Mouse (Mus musculus): ENCODE measurements at regions not wholly inside any gene's neighbourhood (a gene's known extent, or its start where the extent isn't known, plus 50 kb on each side); places are given as distances from the start of the nearest gene placed in this dataset.

DNA sequence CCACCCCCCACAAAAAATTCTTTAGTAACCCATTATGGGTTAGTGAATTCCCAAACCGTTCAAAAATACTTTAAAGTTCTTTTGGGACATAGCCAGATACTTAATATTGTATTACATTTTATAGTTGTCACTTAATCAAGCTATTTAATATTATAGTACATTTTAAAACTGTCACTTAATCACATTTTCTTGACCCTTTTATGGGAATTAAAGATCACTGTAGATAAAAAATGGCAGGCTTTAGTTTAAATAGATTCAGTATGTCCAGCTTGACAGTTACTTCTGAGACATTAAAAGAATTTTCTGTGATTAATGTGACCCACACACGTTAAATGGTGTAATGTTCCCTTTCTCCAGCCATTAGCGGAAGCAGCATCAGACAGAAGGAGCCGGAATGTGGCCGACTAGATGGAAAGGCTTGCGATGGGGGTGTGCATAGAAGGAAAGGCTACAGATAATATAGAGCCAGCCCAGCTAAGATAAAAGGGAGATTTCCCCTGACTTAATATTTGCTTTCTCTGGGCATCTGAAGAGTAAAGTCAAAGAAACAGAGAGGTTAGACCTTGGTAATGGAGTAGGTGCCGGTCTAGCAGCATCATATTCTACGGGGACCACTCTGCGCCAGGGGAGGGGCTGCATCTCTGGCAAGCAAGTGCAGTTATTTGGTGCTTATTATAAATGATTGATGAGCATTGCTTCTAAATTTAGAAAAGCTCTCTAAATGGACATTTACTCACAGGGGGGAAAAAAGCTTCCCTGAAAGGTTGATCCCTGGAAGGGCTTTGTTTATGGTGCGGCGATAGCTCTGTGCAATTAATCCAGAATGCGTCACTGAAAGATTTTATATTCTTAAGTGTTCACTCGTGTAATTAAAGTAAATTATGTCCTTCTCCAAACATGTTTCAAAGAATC is 331.8 kb upstream of the Meis1 start:
- no peak for DNase-seq (ENCODE audit: low spot score in 2 of 2)

DNA sequence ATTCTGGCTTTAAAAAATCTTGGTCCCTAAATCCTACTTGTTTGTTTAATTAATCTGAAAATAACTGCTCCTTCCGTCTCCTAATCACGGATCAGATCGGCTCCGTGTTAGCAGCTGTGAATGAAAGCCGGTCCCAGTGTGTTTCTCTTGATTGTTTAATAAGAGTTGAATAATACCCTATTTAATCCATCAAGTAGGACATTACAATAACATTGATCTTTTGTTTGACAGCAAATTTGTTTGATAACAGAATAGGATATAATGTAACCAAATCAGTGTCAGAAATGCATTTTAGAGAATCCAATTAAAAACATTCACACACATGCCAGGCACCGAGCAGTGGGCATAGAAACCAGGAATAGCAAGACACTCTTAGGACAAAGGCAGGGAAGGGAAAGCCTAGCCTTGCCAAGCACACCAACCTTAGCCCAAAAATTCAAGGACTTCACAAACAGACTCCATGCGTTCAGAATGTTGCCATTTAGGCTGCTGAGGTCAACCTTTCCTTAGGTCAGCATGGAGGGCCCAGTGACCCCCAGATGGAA is 332.5 kb upstream of the Meis1 start:
- no peak for DNase-seq (ENCODE audit: low spot score in 2 of 2)

DNA sequence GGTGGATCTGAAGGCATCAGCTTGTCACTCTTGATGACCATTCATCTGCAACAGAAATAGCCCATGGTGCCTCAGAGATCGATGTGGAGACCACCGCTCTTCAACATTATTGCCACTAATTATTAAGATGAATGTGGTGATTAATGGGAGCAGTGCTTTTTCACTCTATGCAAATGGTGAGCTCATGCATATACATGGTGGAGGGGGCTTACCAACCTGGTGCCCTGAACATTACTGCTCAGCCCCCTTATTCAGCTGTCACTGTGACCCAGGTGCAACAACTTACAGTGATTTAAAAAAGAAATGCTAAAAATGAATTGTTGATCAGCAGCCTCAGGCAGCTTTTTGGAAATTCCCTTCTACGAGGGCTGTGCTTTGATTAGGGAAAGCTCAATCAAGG is 334.9 kb upstream of the Meis1 start:
- no peak for DNase-seq (ENCODE audit: low spot score in 2 of 2)

- no peak for DNase-seq (ENCODE audit: low spot score in 2 of 2)
These were observed 336.4 kb upstream of the Meis1 start for GRCm38 (mm10) chr11:19355179-19355578.

DNA sequence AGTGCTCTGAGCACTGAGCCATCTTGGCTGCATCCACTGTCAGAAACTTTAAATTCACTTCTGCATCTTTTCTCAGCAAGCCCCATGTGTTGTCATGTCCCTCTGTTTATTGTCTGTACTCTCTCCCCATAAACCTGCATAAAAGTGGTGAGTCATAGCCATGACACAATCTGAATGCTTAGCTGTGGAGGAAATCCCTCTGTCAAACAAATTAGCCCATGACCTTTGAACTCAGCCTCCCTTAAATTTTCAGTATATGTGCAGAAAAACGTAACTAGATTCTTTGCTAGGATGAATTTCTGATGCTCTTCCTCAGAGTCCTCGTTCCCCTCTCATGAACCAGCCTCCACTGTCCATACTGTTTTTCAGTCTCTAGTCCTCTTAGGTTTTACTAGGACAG is 337.4 kb upstream of the Meis1 start:
- no peak for DNase-seq (ENCODE audit: low spot score in 2 of 2)

GRCm38 (mm10) chr11:19369152-19369551 is 350.4 kb upstream of the Meis1 start:
- no peak for DNase-seq (ENCODE audit: low spot score in 2 of 2)

- no peak for DNase-seq (ENCODE audit: low spot score in 2 of 2)
These were observed 354.7 kb upstream of the Meis1 start for GRCm38 (mm10) chr11:19373476-19373875.

GRCm38 (mm10) chr11:19380935-19381334 is 362.1 kb upstream of the Meis1 start:
- DNase-seq (ENCODE audit: low spot score in 2 of 2) = no peak

DNA sequence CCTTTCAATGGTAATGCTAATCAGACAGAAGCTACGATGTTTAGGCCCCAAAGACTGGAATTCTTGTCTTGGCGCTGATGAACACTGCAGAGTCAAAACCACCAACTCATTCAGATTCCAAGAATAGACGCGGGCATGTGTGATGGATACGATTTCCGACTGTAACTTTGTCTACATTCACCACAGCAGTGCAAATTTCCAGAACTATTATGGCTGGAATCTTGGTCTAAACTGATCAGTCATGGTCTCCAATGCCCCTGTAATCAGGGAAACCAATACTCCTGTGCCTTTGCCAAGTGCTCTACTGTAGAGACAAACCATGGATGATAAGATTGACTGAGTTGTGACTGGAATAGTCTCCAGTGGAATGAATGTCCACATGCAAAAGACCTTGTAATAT is 370.4 kb upstream of the Meis1 start:
- DNase-seq (ENCODE audit: low spot score in 2 of 2) = no peak

- no peak for DNase-seq (ENCODE audit: low spot score in 2 of 2)
These were observed 373.4 kb upstream of the Meis1 start for GRCm38 (mm10) chr11:19392190-19392589.

DNA sequence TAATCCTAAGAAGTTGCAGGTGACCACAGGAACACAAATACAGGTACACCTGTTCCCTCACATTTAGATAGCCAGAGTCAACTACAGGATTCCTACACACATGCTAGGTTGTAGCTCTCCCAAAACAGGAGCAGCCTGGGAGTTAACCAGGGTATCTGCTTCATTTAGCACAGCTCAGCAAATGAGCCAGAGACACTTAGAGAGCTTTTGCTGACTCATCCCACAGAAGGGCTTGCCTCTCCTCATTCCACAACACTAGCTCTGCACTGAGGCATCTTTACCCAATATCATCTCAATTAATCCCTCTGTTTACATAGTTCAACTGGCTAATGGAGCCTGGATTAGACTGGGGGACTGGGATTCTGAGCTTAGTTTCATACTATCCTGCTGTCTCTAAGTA is 375.6 kb upstream of the Meis1 start:
- DNase-seq (ENCODE audit: low spot score in 2 of 2) = no peak

GRCm38 (mm10) chr11:19400396-19400795 is 381.6 kb upstream of the Meis1 start:
- no peak for DNase-seq (ENCODE audit: low spot score in 2 of 2)

- no peak for DNase-seq (ENCODE audit: low spot score in 2 of 2)
These were observed 401.4 kb upstream of the Meis1 start for GRCm38 (mm10) chr11:19420143-19420542.

DNA sequence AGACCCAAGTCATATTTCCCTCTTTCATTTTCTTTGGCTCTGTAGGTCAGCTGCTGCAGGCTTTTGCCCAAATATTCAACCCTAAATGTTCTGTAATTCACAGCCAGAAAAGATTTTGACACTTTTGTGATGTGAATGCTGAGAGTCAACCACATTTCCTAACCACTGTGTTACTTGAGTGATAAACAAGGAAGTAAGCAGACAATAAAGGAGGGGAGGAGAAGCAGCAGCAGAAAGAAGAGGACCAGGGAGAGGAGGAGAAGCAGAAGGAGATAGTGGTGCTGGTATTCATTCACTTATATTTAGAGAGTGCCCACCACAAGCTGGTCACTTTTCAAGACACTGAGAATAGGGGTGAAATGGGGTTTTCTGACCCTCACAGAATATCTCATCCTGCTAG is 404.5 kb upstream of the Meis1 start:
- DNase-seq (ENCODE audit: low spot score in 2 of 2) = no peak

GRCm38 (mm10) chr11:19423841-19424815 is 405.3 kb upstream of the Meis1 start:
- peak; percentile 8 to 9 for DNase-seq (ENCODE audit: low spot score in 2 of 2)

DNA sequence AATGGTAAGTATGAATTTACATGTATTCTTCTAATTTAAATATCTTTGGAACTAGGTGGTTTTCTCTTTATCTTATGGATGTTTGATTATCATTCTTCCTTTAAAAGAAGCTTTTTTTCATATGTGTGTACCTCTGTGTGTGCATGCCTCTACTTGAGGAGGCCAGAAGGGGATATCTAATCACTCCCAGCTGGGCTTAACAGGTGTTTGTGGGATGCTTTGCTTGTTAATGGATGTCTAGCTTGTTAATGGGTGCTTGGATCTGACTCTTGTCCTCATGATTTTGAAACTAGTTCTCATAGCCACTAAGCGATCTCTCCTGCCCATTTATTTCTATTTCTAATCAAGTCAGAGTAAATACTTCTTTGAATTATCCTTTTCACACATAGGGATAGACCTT is 408.8 kb upstream of the Meis1 start:
- DNase-seq (ENCODE audit: low spot score in 2 of 2) = no peak

- no peak for DNase-seq (ENCODE audit: low spot score in 2 of 2)
These were observed 415.2 kb upstream of the Meis1 start for GRCm38 (mm10) chr11:19433680-19434619.

DNA sequence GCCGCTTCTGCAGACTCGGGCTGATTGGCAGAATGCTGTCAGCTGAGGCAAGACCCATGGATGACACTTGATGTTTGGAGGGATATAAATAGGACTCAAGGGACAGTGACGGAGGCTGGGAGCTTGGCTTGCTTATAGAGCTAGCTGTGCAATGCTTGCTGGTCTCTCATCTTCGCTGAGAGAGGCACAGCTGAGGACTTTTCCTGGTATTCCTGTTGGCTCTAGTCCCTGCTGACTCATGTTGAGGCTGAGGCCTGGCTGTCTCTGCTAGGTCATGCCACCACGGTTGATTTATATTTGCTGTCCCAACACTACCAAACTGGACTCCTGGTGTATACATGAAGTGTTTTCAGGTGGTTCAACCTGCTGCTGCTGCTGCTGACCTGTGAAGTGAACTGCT is 419.6 kb upstream of the Meis1 start:
- no peak for DNase-seq (ENCODE audit: low spot score in 2 of 2)

DNA sequence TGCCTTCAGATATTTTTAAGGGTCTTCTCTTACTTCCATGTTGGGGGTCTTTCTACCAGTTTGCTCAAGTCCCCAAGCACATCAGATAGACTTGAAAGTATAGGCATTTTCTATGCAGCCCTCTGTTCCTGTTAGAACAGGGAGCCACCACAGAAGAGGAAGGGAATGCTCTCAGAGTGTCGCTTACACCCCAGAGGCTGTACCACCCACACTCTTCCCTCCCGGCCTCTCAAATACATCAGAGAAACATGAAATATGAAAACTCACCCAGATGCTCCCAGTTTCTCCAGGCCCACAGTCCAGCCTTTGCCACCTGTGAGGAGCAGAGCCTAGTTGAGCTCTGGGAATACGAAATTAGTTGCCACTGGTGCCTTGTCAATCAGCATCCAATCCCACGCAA is 423.2 kb upstream of the Meis1 start:
- no peak for DNase-seq (ENCODE audit: low spot score in 2 of 2)

GRCm38 (mm10) chr11:19455391-19456290 is 436.9 kb upstream of the Meis1 start:
- no peak for DNase-seq (ENCODE audit: low spot score in 2 of 2)
